Mouse (Mus musculus): ENCODE measurements around the gene Cgnl1. TPM values are rescaled to one million over a fixed set of nuclear protein-coding genes. Genes with fewer than 3 reads are reported as not detected.

Cgnl1 gene
- total RNA-seq, 2 experiments from 2014 or later = not detected

GRCm38 (mm10) chr9:71680381-71680780 is 91.0 kb downstream of the Cgnl1 start:
- ATAC-seq (replicated peaks; ENCODE audit: low FRiP score, low TSS enrichment, poor library complexity, severe bottlenecking) = no peak

GRCm38 (mm10) chr9:71679103-71679815 is 92.1 kb downstream of the Cgnl1 start:
- no peak for ATAC-seq (replicated peaks; ENCODE audit: low FRiP score, low TSS enrichment, poor library complexity, severe bottlenecking)

- ATAC-seq (replicated peaks; ENCODE audit: low FRiP score, low TSS enrichment, poor library complexity, severe bottlenecking) = peak; percentile 50; the same call in 1 of the 2 replicates
Measured at GRCm38 (mm10) chr9:71676988-71677688, 94.3 kb downstream of the Cgnl1 start.

GRCm38 (mm10) chr9:71675799-71676414 is 95.5 kb downstream of the Cgnl1 start:
- ATAC-seq (replicated peaks; ENCODE audit: low FRiP score, low TSS enrichment, poor library complexity, severe bottlenecking) = no peak

GRCm38 (mm10) chr9:71675216-71675615 is 96.2 kb downstream of the Cgnl1 start:
- no peak for ATAC-seq (replicated peaks; ENCODE audit: low FRiP score, low TSS enrichment, poor library complexity, severe bottlenecking)

GRCm38 (mm10) chr9:71674476-71674875 is 96.9 kb downstream of the Cgnl1 start:
- ATAC-seq (replicated peaks; ENCODE audit: low FRiP score, low TSS enrichment, poor library complexity, severe bottlenecking) = no peak

GRCm38 (mm10) chr9:71672495-71672894 is 98.9 kb downstream of the Cgnl1 start:
- ATAC-seq (replicated peaks; ENCODE audit: low FRiP score, low TSS enrichment, poor library complexity, severe bottlenecking) = no peak

- no peak for ATAC-seq (replicated peaks; ENCODE audit: low FRiP score, low TSS enrichment, poor library complexity, severe bottlenecking)
Measured at GRCm38 (mm10) chr9:71670677-71671076, 100.7 kb downstream of the Cgnl1 start.

GRCm38 (mm10) chr9:71667616-71668015 is 103.8 kb downstream of the Cgnl1 start:
- no peak for ATAC-seq (replicated peaks; ENCODE audit: low FRiP score, low TSS enrichment, poor library complexity, severe bottlenecking)

- no peak for ATAC-seq (replicated peaks; ENCODE audit: low FRiP score, low TSS enrichment, poor library complexity, severe bottlenecking)
Measured at GRCm38 (mm10) chr9:71666432-71666831, 105.0 kb downstream of the Cgnl1 start.

GRCm38 (mm10) chr9:71665493-71665892 is 105.9 kb downstream of the Cgnl1 start:
- no peak for ATAC-seq (replicated peaks; ENCODE audit: low FRiP score, low TSS enrichment, poor library complexity, severe bottlenecking)

- ATAC-seq (replicated peaks; ENCODE audit: low FRiP score, low TSS enrichment, poor library complexity, severe bottlenecking) = no peak
Measured at GRCm38 (mm10) chr9:71664855-71665254, 106.5 kb downstream of the Cgnl1 start.

GRCm38 (mm10) chr9:71663421-71664217 is 107.8 kb downstream of the Cgnl1 start:
- ATAC-seq (replicated peaks; ENCODE audit: low FRiP score, low TSS enrichment, poor library complexity, severe bottlenecking) = no peak

- ATAC-seq (replicated peaks; ENCODE audit: low FRiP score, low TSS enrichment, poor library complexity, severe bottlenecking) = no peak
Measured at GRCm38 (mm10) chr9:71660540-71660939, 110.9 kb downstream of the Cgnl1 start.

GRCm38 (mm10) chr9:71659681-71660080 is 111.7 kb downstream of the Cgnl1 start:
- no peak for ATAC-seq (replicated peaks; ENCODE audit: low FRiP score, low TSS enrichment, poor library complexity, severe bottlenecking)

GRCm38 (mm10) chr9:71657199-71657598 is 114.2 kb downstream of the Cgnl1 start:
- no peak for ATAC-seq (replicated peaks; ENCODE audit: low FRiP score, low TSS enrichment, poor library complexity, severe bottlenecking)

GRCm38 (mm10) chr9:71654861-71655260 is 116.5 kb downstream of the Cgnl1 start:
- ATAC-seq (replicated peaks; ENCODE audit: low FRiP score, low TSS enrichment, poor library complexity, severe bottlenecking) = no peak

GRCm38 (mm10) chr9:71646115-71646514 is 125.3 kb downstream of the Cgnl1 start:
- 0 out of 2 replicates have a peak, but pooled peaks have one; percentile 44 for ATAC-seq (replicated peaks; ENCODE audit: low FRiP score, low TSS enrichment, poor library complexity, severe bottlenecking)

- ATAC-seq (replicated peaks; ENCODE audit: low FRiP score, low TSS enrichment, poor library complexity, severe bottlenecking) = no peak
Measured at GRCm38 (mm10) chr9:71643611-71644010, 127.8 kb downstream of the Cgnl1 start.

- no peak for ATAC-seq (replicated peaks; ENCODE audit: low FRiP score, low TSS enrichment, poor library complexity, severe bottlenecking)
Measured at GRCm38 (mm10) chr9:71642270-71642669, 129.1 kb downstream of the Cgnl1 start.

Data from megakaryocyte-erythroid progenitor cell, adult 5-6 weeks (primary cell).